Mouse (Mus musculus): ENCODE results near the gene Mlxipl. TPM values are rescaled to one million over a fixed set of nuclear protein-coding genes. Genes with fewer than 3 reads are reported as not detected.

Gene Mlxipl
- polyA plus RNA-seq, 1 experiment: not detected

- no peak for TF ChIP-seq GATA1 (IDR thresholded peaks at IDR 0.05; ENCODE audit: low read length)
Measured at GRCm38 (mm10) chr5:135185016-135185415, 95.3 kb downstream of the Mlxipl start.

GRCm38 (mm10) chr5:135185596-135185995 is 95.9 kb downstream of the Mlxipl start:
- TF ChIP-seq GATA1 (IDR thresholded peaks at IDR 0.05; ENCODE audit: low read length): no peak

GRCm38 (mm10) chr5:135186231-135186620 is 96.5 kb downstream of the Mlxipl start:
- no peak for TF ChIP-seq GATA1 (IDR thresholded peaks at IDR 0.05; ENCODE audit: low read length)

GRCm38 (mm10) chr5:135186621-135187348 is 97.1 kb downstream of the Mlxipl start, which contains the start of gene Baz1b:
TSS of gene Baz1b (plus strand) at chr5:135187264.
- TF ChIP-seq GATA1 (IDR thresholded peaks at IDR 0.05; ENCODE audit: low read length): no peak

- no peak for TF ChIP-seq GATA1 (IDR thresholded peaks at IDR 0.05; ENCODE audit: low read length)
Measured at GRCm38 (mm10) chr5:135187349-135188213, 97.9 kb downstream of the Mlxipl start.

Other genes with a start within 250 kb of the Mlxipl start
- gene Tmem270, start 183.2 kb upstream of the Mlxipl start, polyA plus RNA-seq (2012): not detected in 2 replicates
- 0.85 and 1.4 TPM in 2 replicates for gene Cldn13, start 174.4 kb upstream of the Mlxipl start, polyA plus RNA-seq (2012)
- gene Mettl27, start 157.5 kb upstream of the Mlxipl start, polyA plus RNA-seq (2012): 13.0 and 13.9 TPM in 2 replicates
- 0.04 TPM in 1 of 2 replicates, not detected in the other for gene Cldn4, start 143.0 kb upstream of the Mlxipl start, polyA plus RNA-seq (2012)
- gene Cldn3, start 103.7 kb upstream of the Mlxipl start, polyA plus RNA-seq (2012): not detected in 2 replicates
- gene Abhd11, start 80.7 kb upstream of the Mlxipl start, polyA plus RNA-seq (2012): 78.8 and 94.7 TPM in 2 replicates
- 7.6 and 7.9 TPM in 2 replicates for gene Stx1a, start 66.4 kb upstream of the Mlxipl start, polyA plus RNA-seq (2012)
- 70.2 and 77.4 TPM in 2 replicates for gene Dnajc30, start 25.7 kb upstream of the Mlxipl start, polyA plus RNA-seq (2012)
- gene Bud23, start 24.9 kb upstream of the Mlxipl start, polyA plus RNA-seq (2012): 226 and 260 TPM in 2 replicates
- gene Vps37d, start 11.6 kb upstream of the Mlxipl start, polyA plus RNA-seq (2012): 0.37 and 0.59 TPM in 2 replicates
- 19.8 and 25.0 TPM in 2 replicates for gene Tbl2, start 59.8 kb downstream of the Mlxipl start, polyA plus RNA-seq (2012)
- 52.9 and 69.4 TPM in 2 replicates for gene Bcl7b, start 78.4 kb downstream of the Mlxipl start, polyA plus RNA-seq (2012)
- 54.9 and 58.9 TPM in 2 replicates for gene Baz1b, start 97.4 kb downstream of the Mlxipl start, polyA plus RNA-seq (2012)
- gene Fzd9, start 161.3 kb downstream of the Mlxipl start, polyA plus RNA-seq (2012): 3.9 and 5.0 TPM in 2 replicates